Mouse (Mus musculus): Measurements from ENCODE around the gene Odf3. TPM values are rescaled to one million over a fixed set of nuclear protein-coding genes. Genes with fewer than 3 reads are reported as not detected.

The Odf3 gene
- 0.09 TPM in 1 of 2 replicates, not detected in the other for polyA plus RNA-seq (2015; fragmentation: Nextera tagmentation; extraction: Ambion mirVana)

DNA sequence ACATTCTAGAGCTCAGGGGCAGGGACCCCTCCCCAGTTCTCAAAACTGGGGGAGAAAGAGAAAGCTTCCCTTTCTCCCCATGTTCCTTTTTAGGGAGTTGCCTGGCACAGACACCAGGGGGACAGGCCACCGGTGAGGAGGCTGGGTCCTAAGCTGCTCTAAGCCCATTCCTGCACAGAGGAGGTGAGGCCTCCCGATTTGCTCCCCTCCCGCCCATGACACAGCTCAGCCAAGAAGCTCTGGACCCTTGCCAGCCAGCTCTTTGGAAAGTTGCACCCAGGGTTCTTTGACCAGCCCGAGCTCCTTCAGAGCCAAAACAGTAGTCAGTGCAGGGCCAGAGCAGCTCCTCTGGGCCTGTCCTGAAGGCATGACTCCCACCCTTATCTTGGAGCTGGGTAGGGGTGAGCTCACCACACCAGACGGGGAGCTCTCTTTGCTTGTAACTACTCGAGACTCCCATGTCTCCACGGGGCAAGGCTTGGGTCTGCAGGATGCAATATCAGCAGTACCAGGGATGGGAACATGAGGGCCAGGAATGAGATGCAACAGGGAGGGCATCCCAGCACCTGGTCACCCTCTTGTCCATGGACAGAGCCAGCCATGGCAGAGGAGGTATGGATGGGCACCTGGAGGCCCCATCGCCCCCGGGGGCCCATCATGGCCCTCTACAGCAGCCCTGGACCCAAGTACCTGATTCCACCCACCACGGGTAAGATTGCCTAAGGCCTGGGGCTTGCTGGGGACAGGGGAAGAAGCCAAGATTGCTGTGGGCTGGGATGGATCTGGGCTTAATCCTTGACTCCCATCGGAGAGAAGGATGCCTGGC is at the start of gene Odf3:
Gene Odf3 (plus strand): TSS at position 51 of the 826 bp plus-strand sequence.
- ATAC-seq (ENCODE audit: extremely low read depth, insufficient number of reproducible peaks, low FRiP score, low TSS enrichment) = no peak
- peak within 1 kb of the TSS; percentile 37 for H3K9ac ChIP-seq

DNA sequence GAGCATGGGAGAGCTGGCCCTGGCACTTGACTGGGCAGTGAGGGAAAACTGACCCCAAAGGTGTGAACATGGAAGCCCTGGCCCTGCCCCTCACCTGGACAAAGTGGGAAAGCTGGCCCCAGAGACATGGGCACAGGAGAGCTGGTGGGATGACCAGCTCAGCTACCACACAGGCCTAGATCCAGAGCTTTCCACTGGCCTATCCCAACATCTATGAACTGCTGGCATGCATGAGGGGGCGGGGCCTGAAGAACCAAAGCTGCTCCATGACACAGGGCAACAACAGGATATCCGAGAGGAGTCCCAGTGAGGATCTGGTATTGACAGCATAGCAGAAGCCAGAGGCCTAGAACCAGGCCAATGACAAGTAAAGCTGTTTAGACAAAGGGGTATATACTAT is 49.4 kb upstream of the Odf3 start:
- Histone ChIP-seq H3K4me1 (no peaks in the 10 kb centered on the region), H3K4me3 (no peak overlapping the region), H3K36me3 (no peaks in the 10 kb centered on the region), H3K9ac (no peak overlapping the region), H3K4me2 (no peak overlapping the region), H3K27me3 (replicated peaks) (no peaks in the 10 kb centered on the region), H3K9me3 (no peaks in the 10 kb centered on the region), H3K27ac (replicated peaks) (no peak overlapping the region)
- WGBS = 54% methylated on average over 2 of the region's 2 CpGs
- no peak for ATAC-seq (ENCODE audit: extremely low read depth, insufficient number of reproducible peaks, low FRiP score, low TSS enrichment)

More for the DNA sequence above, at the start of gene Odf3:
- peaks cover 10% of the 10 kb centered on the region; the same call in 1 of the 2 replicates for H3K4me1 ChIP-seq
- H3K9me3 ChIP-seq = no peaks in the 10 kb centered on the region
- H3K27me3 ChIP-seq (replicated peaks) = peaks cover 41% of the 10 kb centered on the region
- H3K4me2 ChIP-seq = no peak within 1 kb of the TSS
- H3K27ac ChIP-seq (replicated peaks) = no peak within 1 kb of the TSS
- no peak within 1 kb of the TSS for H3K4me3 ChIP-seq
- H3K36me3 ChIP-seq = peaks cover 23% of the 10 kb centered on the region
- WGBS = 48% methylated on average over 11 of the region's 11 CpGs

DNA sequence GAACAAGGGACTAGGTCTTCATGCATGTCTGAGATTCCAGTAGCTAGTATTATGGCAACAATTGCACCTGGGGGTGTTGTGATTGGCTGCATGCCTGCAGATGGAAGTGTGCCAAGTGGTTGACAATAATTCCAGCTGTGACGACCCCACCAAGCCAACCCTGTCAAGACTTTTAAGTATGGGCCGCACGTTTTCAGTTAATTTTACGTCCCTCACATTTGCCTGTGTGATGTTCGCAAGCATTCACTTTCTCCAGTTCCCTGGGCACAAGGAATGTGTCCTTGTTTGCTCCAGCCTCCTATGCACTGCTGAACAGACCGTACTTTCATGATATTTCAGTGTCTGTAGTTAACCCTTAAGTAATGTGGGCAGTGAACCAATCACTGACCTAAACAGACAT is 45.0 kb upstream of the Odf3 start:
- H3K4me3 ChIP-seq = no peak overlapping the region
- no peaks in the 10 kb centered on the region for H3K27me3 ChIP-seq (replicated peaks)
- H3K4me2 ChIP-seq = no peak overlapping the region
- WGBS = 63% methylated on average over 6 of the region's 6 CpGs
- H3K9ac ChIP-seq = no peak overlapping the region
- H3K27ac ChIP-seq (replicated peaks) = no peak overlapping the region
- no peaks in the 10 kb centered on the region for H3K9me3 ChIP-seq
- no peak for ATAC-seq (ENCODE audit: extremely low read depth, insufficient number of reproducible peaks, low FRiP score, low TSS enrichment)
- no peaks in the 10 kb centered on the region for H3K36me3 ChIP-seq
- no peaks in the 10 kb centered on the region for H3K4me1 ChIP-seq

DNA sequence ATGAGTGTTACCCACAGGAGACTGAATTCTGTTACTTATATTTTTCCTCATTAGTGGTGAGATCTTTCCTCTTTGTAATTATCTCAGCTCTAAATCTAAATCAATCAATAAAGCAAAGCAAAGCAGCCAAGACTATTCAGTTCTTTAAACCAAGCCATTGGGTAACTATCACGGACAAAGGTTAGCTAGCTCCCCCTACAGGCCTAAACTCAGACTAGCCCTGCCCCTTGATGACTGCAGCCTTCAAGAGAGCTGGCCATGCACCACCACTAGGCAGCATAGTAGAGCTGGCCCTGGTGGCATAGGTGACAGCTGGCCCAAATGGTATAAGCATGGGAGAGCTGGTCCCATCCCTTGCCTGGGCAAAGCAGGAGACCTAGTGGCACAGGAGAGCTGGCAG is 41.9 kb upstream of the Odf3 start:
- Histone ChIP-seq H3K9ac (no peak overlapping the region), H3K27me3 (replicated peaks) (no peaks in the 10 kb centered on the region), H3K4me1 (no peaks in the 10 kb centered on the region), H3K4me2 (no peak overlapping the region), H3K36me3 (0 out of 2 replicates have a peak, but pooled peaks cover 3% of the 10 kb centered on the region), H3K27ac (replicated peaks) (no peak overlapping the region), H3K9me3 (no peaks in the 10 kb centered on the region), H3K4me3 (no peak overlapping the region)
- WGBS = 10% methylated on average over 1 of the region's 1 CpGs
- no peak for ATAC-seq (ENCODE audit: extremely low read depth, insufficient number of reproducible peaks, low FRiP score, low TSS enrichment)

DNA sequence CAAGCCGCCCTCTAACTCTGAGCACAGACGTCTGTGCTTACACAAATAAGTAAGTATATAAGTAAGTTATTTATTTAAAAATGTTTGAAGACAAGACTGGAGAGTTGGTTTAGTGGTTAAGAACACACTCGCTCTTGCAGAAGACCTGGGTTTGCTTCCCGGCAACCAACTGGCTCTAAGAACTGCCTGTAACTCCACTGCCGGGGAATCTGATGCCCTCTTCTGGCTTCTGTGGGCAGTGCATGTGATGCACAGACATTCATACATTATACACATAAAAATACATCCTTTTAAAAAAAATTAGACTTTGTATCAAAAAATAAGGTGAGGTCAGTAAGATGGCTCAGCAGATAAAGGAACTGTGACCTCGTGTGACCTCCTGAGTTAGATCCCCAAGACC is 37.1 kb upstream of the Odf3 start:
- Histone ChIP-seq H3K27ac (replicated peaks) (no peak overlapping the region), H3K9ac (no peak overlapping the region), H3K4me1 (no peaks in the 10 kb centered on the region), H3K4me2 (no peak overlapping the region), H3K27me3 (replicated peaks) (no peaks in the 10 kb centered on the region), H3K9me3 (no peaks in the 10 kb centered on the region), H3K4me3 (no peak overlapping the region), H3K36me3 (peaks cover 27% of the 10 kb centered on the region)
- WGBS = 80% methylated on average over 6 of the region's 6 CpGs
- ATAC-seq (ENCODE audit: extremely low read depth, insufficient number of reproducible peaks, low FRiP score, low TSS enrichment) = no peak

DNA sequence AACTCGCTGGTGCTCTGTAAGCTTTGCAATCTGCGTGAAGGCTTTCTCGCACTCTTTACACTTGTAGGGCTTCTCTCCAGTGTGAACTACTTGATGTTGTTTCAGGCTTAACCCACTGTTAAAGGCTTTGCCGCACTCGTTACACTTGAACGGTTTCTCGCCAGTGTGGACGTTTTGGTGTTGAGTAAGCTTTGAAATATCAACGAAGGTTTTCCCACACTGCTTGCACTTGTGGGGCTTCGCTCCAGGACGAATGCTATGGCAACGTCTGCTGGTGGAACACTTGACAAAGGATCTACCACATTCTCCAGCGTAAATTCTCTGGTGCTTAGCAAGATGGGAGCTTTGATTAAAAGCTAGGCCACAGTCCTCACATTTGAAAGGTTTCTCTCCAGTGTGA is 35.9 kb upstream of the Odf3 start:
- Histone ChIP-seq H3K4me1 (no peaks in the 10 kb centered on the region), H3K4me3 (no peak overlapping the region), H3K27ac (replicated peaks) (no peak overlapping the region), H3K27me3 (replicated peaks) (no peaks in the 10 kb centered on the region), H3K9me3 (no peaks in the 10 kb centered on the region), H3K4me2 (no peak overlapping the region), H3K9ac (no peak overlapping the region), H3K36me3 (peaks cover 27% of the 10 kb centered on the region)
- no peak for ATAC-seq (ENCODE audit: extremely low read depth, insufficient number of reproducible peaks, low FRiP score, low TSS enrichment)
- 84% methylated on average over 13 of the region's 13 CpGs for WGBS

DNA sequence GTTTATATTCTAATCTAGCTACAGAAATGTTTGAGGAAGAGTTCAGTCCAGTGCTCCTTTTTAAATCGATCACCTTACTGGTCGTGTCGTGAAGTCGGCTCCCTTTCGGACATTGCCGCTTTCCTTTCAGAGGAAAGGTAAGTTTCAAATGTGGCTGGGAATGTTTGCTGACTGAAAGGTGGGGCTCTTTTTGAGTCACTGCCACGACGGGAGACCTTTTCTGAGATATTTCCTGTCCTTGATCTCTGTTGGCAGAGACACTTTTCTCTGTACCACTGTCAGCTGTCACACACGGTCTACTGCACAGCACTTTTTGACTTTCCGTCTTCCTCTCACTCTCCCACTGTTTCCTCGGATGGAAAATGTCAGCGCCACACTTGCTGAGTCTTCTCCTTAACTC is 34.8 kb upstream of the Odf3 start:
- Histone ChIP-seq H3K27ac (replicated peaks) (no peak overlapping the region), H3K27me3 (replicated peaks) (no peaks in the 10 kb centered on the region), H3K4me2 (no peak overlapping the region), H3K4me1 (no peaks in the 10 kb centered on the region), H3K4me3 (no peak overlapping the region), H3K9me3 (no peaks in the 10 kb centered on the region), H3K9ac (no peak overlapping the region), H3K36me3 (peaks cover 27% of the 10 kb centered on the region)
- 83% methylated on average over 12 of the region's 12 CpGs for WGBS
- no peak for ATAC-seq (ENCODE audit: extremely low read depth, insufficient number of reproducible peaks, low FRiP score, low TSS enrichment)

DNA sequence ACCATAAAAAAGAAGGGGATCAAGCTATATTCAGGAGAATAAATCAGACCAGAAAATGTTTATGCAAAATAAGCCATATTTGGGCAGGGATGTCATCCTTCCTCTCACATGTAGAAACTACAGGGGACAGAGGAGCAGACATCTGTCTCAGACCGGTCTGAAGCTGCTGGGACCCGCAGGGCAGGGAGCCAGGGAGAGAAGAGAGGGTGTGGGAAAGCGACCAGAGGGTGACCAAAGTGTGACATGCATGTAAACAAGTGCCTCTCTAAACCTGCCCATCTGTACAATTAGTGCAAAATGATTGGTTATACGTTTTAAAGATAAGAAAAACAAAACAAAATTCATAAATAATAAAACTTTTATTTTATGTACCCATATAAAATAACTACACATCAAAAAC is 27.4 kb upstream of the Odf3 start:
- Histone ChIP-seq H3K4me3 (no peak overlapping the region), H3K4me2 (no peak overlapping the region), H3K9ac (no peak overlapping the region), H3K4me1 (no peaks in the 10 kb centered on the region), H3K27me3 (replicated peaks) (peaks cover 9% of the 10 kb centered on the region; the same call in 1 of the 2 replicates), H3K36me3 (no peaks in the 10 kb centered on the region), H3K9me3 (no peaks in the 10 kb centered on the region), H3K27ac (replicated peaks) (no peak overlapping the region)
- ATAC-seq (ENCODE audit: extremely low read depth, insufficient number of reproducible peaks, low FRiP score, low TSS enrichment) = no peak
- 60% methylated on average over 4 of the region's 4 CpGs for WGBS

DNA sequence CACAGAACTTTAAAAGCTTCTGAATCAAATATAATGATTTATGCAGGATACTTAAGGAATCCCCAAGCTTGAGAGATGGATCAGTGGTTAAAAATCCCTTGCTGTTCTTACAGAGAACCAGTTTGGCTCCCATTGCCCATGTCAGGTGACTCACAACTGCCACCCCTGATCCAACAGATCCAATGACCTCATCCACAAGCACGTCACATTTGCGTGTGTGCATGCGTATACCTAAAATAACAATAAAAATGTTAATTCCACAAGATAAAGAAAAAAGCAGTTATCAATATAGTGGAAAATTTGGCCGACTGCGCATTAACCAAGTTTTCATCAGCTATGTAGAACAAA is 26.3 kb upstream of the Odf3 start:
- Histone ChIP-seq H3K9me3 (no peaks in the 10 kb centered on the region), H3K27ac (replicated peaks) (no peak overlapping the region), H3K36me3 (no peaks in the 10 kb centered on the region), H3K4me2 (peak overlapping the region; percentile 83), H3K4me1 (no peaks in the 10 kb centered on the region), H3K27me3 (replicated peaks) (peaks cover 20% of the 10 kb centered on the region), H3K4me3 (peak overlapping the region; percentile 61), H3K9ac (0 out of 2 replicates have a peak overlapping the region, but pooled peaks have one; percentile 74)
- WGBS = 48% methylated on average over 5 of the region's 5 CpGs
- ATAC-seq (ENCODE audit: extremely low read depth, insufficient number of reproducible peaks, low FRiP score, low TSS enrichment) = no peak

DNA sequence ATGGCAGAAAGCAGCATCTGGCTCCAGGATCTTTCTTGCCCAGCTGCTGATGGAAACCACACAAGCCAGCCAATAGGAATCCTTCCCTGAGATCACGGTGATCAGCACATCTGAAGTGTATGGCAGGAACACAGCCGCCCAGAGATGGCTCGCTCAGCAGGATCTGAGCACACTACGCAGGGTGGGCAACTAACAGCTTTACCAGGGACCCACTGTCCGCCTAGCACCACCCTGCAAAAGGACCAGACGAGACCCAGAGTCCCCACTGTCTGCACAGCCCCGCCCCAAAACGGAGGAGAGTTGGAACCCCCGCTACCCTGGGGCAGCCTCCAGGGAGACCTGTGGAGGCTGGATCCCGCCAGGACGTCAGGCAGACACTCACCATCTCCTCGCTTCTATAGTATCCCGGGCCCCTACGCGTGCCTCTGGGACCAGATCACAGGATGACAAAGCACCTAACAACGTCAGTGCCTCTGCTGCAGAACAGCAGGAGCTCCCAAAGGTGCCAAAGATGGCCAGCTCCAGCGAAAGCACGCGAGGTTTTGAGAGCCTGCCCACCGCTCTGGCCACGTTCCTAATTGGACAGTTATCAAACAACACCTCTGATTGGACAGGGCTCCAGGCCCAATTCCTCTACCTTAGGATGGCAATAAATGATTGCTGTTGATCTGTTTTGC is 25.8 kb upstream of the Odf3 start, which contains the start of gene Zfp941:
Gene Zfp941 (minus strand): TSS at position 526 of the 677 bp plus-strand sequence.
- Histone ChIP-seq H3K27ac (replicated peaks) (no peak within 1 kb of the TSS), H3K9ac (peak within 1 kb of the TSS; percentile 74), H3K4me3 (peak within 1 kb of the TSS; percentile 61), H3K27me3 (replicated peaks) (peaks cover 25% of the 10 kb centered on the region), H3K4me2 (peak within 1 kb of the TSS; percentile 83), H3K4me1 (no peaks in the 10 kb centered on the region), H3K36me3 (no peaks in the 10 kb centered on the region), H3K9me3 (no peaks in the 10 kb centered on the region)
- WGBS = 2% methylated on average over 21 of the region's 21 CpGs
- ATAC-seq (ENCODE audit: extremely low read depth, insufficient number of reproducible peaks, low FRiP score, low TSS enrichment) = no peak

DNA sequence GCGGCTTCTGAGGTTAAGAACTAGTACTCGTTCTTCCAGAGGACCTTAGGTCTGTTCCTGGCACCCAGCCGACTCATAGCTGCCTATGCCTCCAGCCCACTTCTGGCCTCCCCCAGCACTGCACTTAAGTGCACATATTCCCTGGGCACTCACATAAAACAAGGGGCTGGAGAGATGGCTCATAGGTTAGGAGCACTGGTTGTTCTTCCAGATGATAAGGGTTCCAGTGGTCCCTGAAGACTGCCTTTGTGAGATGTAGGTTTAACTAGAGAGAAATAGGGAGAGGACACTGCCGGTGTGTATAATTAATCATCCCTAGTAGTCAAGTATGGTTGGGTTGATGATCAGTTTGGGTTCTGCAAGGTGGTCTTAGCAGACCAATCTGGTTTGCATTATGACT is 24.9 kb upstream of the Odf3 start:
- no peak for ATAC-seq (ENCODE audit: extremely low read depth, insufficient number of reproducible peaks, low FRiP score, low TSS enrichment)

More for the DNA sequence above, 24.9 kb upstream of the Odf3 start:
- no peak overlapping the region for H3K4me3 ChIP-seq
- H3K27ac ChIP-seq (replicated peaks) = no peak overlapping the region
- H3K9ac ChIP-seq = no peak overlapping the region
- H3K36me3 ChIP-seq = no peaks in the 10 kb centered on the region
- H3K4me2 ChIP-seq = no peak overlapping the region
- H3K9me3 ChIP-seq = no peaks in the 10 kb centered on the region
- peaks cover 28% of the 10 kb centered on the region for H3K27me3 ChIP-seq (replicated peaks)
- no peaks in the 10 kb centered on the region for H3K4me1 ChIP-seq
- WGBS = 90% methylated on average over 4 of the region's 4 CpGs
